Mouse (Mus musculus) kidney, embryonic 15.5 days (tissue): ENCODE measurements around the gene Cmas. TPM values are rescaled to one million over a fixed set of nuclear protein-coding genes. Genes with fewer than 3 reads are reported as not detected.

Experiments
- ATAC-seq: fragments of 200-750 bp; cut with Nextera tagmentation; replicated peaks from 2 replicates; pipeline ENCODE4 v1.8.0; 2017; ENCODE audit warnings: moderate TSS enrichment; ENCODE audit not compliant: low FRiP score
- H3K27ac ChIP-seq: fragments of 300-500 bp; sonication (generic); 2 replicates; pipeline ENCODE4 v1.5.1; 2015; ENCODE audit warnings: mild to moderate bottlenecking, inconsistent platforms
- H3K27me3 ChIP-seq: fragments of 300-500 bp; sonication (generic); 2 replicates; pipeline ENCODE4 v1.6.1; 2015; ENCODE audit warnings: inconsistent platforms
- H3K36me3 ChIP-seq: fragments of 300-500 bp; sonication (generic); 2 replicates; pipeline ENCODE4 v1.6.1; 2015; ENCODE audit warnings: inconsistent platforms
- H3K4me1 ChIP-seq: fragments of 300-500 bp; sonication (generic); 2 replicates; pipeline ENCODE4 v1.6.1; 2015; ENCODE audit warnings: inconsistent platforms
- H3K4me2 ChIP-seq: fragments of 300-500 bp; sonication (generic); 2 replicates; pipeline ENCODE4 v1.6.1; 2015; ENCODE audit warnings: moderate library complexity, mild to moderate bottlenecking, inconsistent platforms
- H3K4me3 ChIP-seq: fragments of 300-500 bp; sonication (generic); replicated peaks from 2 replicates; pipeline ENCODE4 v1.5.1; 2015; ENCODE audit warnings: mild to moderate bottlenecking, inconsistent platforms
- H3K9ac ChIP-seq: fragments of 300-500 bp; sonication (generic); 2 replicates; pipeline ENCODE4 v1.6.1; 2015; ENCODE audit warnings: mild to moderate bottlenecking, inconsistent platforms
- H3K9me3 ChIP-seq: fragments of 300-500 bp; sonication (generic); replicated peaks from 2 replicates; pipeline ENCODE4 v1.6.1; 2016; ENCODE audit warnings: inconsistent platforms
- WGBS: fragments of 180-500 bp; shearing (Covaris S2); methylation state at CpG from one replicate; pipeline ENCODE4 v1.1.7; 2015; ENCODE audit warnings: mixed read lengths; 5-methylcytosine and 5-hydroxymethylcytosine counted together
- polyA plus RNA-seq: library from polyadenylated mRNA; unstranded; fragments of >200 nt; fragmentation: Nextera tagmentation; extraction: Ambion mirVana; gene quantifications from 2 replicates; pipeline ENCODE4 v1.2.1, GENCODE M21; 2015

Gene Cmas
- polyA plus RNA-seq, 1 experiment from 2014 or later = 77.2 TPM

GRCm38 (mm10) chr6:142779812-142780573, 23.5 kb downstream of the Cmas start:
- peaks cover 5% of the 10 kb centered on the region; the same call in 1 of the 2 replicates for H3K4me1 ChIP-seq
- peaks cover 13% of the 10 kb centered on the region for H3K36me3 ChIP-seq
- H3K27me3 ChIP-seq = no peaks in the 10 kb centered on the region
- 67% methylated on average over 14 of the region's 14 CpGs for WGBS
- H3K4me3 ChIP-seq = no peak overlapping the region
- peak; percentile 34; the same call in 1 of the 2 replicates for ATAC-seq
- no peak overlapping the region for H3K9ac ChIP-seq
- no peaks in the 10 kb centered on the region for H3K9me3 ChIP-seq
- H3K27ac ChIP-seq = no peak overlapping the region
- no peak overlapping the region for H3K4me2 ChIP-seq

GRCm38 (mm10) chr6:142780574-142781033, 24.1 kb downstream of the Cmas start:
- no peak overlapping the region for H3K4me2 ChIP-seq
- no peak overlapping the region for H3K27ac ChIP-seq
- peaks cover 5% of the 10 kb centered on the region; the same call in 1 of the 2 replicates for H3K4me1 ChIP-seq
- ATAC-seq = no peak
- H3K27me3 ChIP-seq = no peaks in the 10 kb centered on the region
- no peaks in the 10 kb centered on the region for H3K9me3 ChIP-seq
- H3K36me3 ChIP-seq = peaks cover 7% of the 10 kb centered on the region; the same call in 1 of the 2 replicates
- no peak overlapping the region for H3K4me3 ChIP-seq
- WGBS = 80% methylated on average over 4 of the region's 4 CpGs
- no peak overlapping the region for H3K9ac ChIP-seq

GRCm38 (mm10) chr6:142781286-142781685, 24.8 kb downstream of the Cmas start:
- H3K4me1 ChIP-seq = peaks cover 5% of the 10 kb centered on the region; the same call in 1 of the 2 replicates
- H3K9me3 ChIP-seq = no peaks in the 10 kb centered on the region
- ATAC-seq = no peak
- no peak overlapping the region for H3K4me2 ChIP-seq
- H3K4me3 ChIP-seq = no peak overlapping the region
- H3K36me3 ChIP-seq = 0 out of 2 replicates have a peak, but pooled peaks cover under 1% of the 10 kb centered on the region
- no peak overlapping the region for H3K27ac ChIP-seq
- no peak overlapping the region for H3K9ac ChIP-seq
- H3K27me3 ChIP-seq = no peaks in the 10 kb centered on the region
- 59% methylated on average over 7 of the region's 7 CpGs for WGBS

- Histone ChIP-seq H3K4me1 (no peaks in the 10 kb centered on the region), H3K4me2 (no peak overlapping the region), H3K27me3 (no peaks in the 10 kb centered on the region), H3K4me3 (no peak overlapping the region), H3K9ac (no peak overlapping the region), H3K9me3 (no peaks in the 10 kb centered on the region), H3K27ac (no peak overlapping the region), H3K36me3 (no peaks in the 10 kb centered on the region)
- ATAC-seq = no peak
- WGBS = 39% methylated on average over 4 of the region's 4 CpGs
Measured at GRCm38 (mm10) chr6:142785343-142785742, 28.9 kb downstream of the Cmas start.

GRCm38 (mm10) chr6:142786106-142786505, 29.6 kb downstream of the Cmas start:
- ATAC-seq = no peak

GRCm38 (mm10) chr6:142788042-142788987, 31.8 kb downstream of the Cmas start:
- Histone ChIP-seq H3K36me3 (no peaks in the 10 kb centered on the region), H3K4me3 (0 out of 2 replicates have a peak overlapping the region, but pooled peaks have one; percentile 23), H3K9ac (no peak overlapping the region), H3K27ac (no peak overlapping the region), H3K4me1 (0 out of 2 replicates have a peak, but pooled peaks cover 5% of the 10 kb centered on the region), H3K4me2 (peak overlapping the region; percentile 38), H3K9me3 (no peaks in the 10 kb centered on the region), H3K27me3 (0 out of 2 replicates have a peak, but pooled peaks cover 2% of the 10 kb centered on the region)
- ATAC-seq = peak; percentile 50; the same call in 1 of the 2 replicates
- WGBS = 48% methylated on average over 18 of the region's 18 CpGs

More at GRCm38 (mm10) chr6:142786106-142786505, 29.6 kb downstream of the Cmas start:
- H3K27me3 ChIP-seq = no peaks in the 10 kb centered on the region
- 91% methylated on average over 21 of the region's 21 CpGs for WGBS
- H3K9ac ChIP-seq = no peak overlapping the region
- H3K27ac ChIP-seq = no peak overlapping the region
- no peaks in the 10 kb centered on the region for H3K36me3 ChIP-seq
- no peak overlapping the region for H3K4me2 ChIP-seq
- no peak overlapping the region for H3K4me3 ChIP-seq
- H3K4me1 ChIP-seq = no peaks in the 10 kb centered on the region
- no peaks in the 10 kb centered on the region for H3K9me3 ChIP-seq

- Histone ChIP-seq H3K36me3 (no peaks in the 10 kb centered on the region), H3K27ac (no peak overlapping the region), H3K27me3 (0 out of 2 replicates have a peak, but pooled peaks cover 3% of the 10 kb centered on the region), H3K4me3 (no peak overlapping the region), H3K9me3 (no peaks in the 10 kb centered on the region), H3K4me1 (0 out of 2 replicates have a peak, but pooled peaks cover 5% of the 10 kb centered on the region), H3K9ac (no peak overlapping the region), H3K4me2 (no peak overlapping the region)
- 93% methylated on average over 10 of the region's 10 CpGs for WGBS
- ATAC-seq = no peak
Measured at GRCm38 (mm10) chr6:142789736-142790135, 33.2 kb downstream of the Cmas start.

- H3K4me3 ChIP-seq = no peak overlapping the region
- 53% methylated on average over 13 of the region's 13 CpGs for WGBS
- ATAC-seq = no peak
- no peak overlapping the region for H3K4me2 ChIP-seq
- 0 out of 2 replicates have a peak, but pooled peaks cover 5% of the 10 kb centered on the region for H3K4me1 ChIP-seq
- H3K36me3 ChIP-seq = no peaks in the 10 kb centered on the region
- no peaks in the 10 kb centered on the region for H3K9me3 ChIP-seq
- 0 out of 2 replicates have a peak, but pooled peaks cover 5% of the 10 kb centered on the region for H3K27me3 ChIP-seq
- no peak overlapping the region for H3K9ac ChIP-seq
- no peak overlapping the region for H3K27ac ChIP-seq
Measured at GRCm38 (mm10) chr6:142792241-142792968, 35.9 kb downstream of the Cmas start.

GRCm38 (mm10) chr6:142793468-142793867, 37.0 kb downstream of the Cmas start:
- Histone ChIP-seq H3K4me1 (0 out of 2 replicates have a peak, but pooled peaks cover 5% of the 10 kb centered on the region), H3K27me3 (0 out of 2 replicates have a peak, but pooled peaks cover 5% of the 10 kb centered on the region), H3K9me3 (no peaks in the 10 kb centered on the region), H3K27ac (no peak overlapping the region), H3K4me3 (no peak overlapping the region), H3K4me2 (no peak overlapping the region), H3K9ac (no peak overlapping the region), H3K36me3 (no peaks in the 10 kb centered on the region)
- WGBS = 41% methylated on average over 7 of the region's 7 CpGs
- no peak for ATAC-seq

GRCm38 (mm10) chr6:142795087-142795486, 38.6 kb downstream of the Cmas start:
- no peak for ATAC-seq
- Histone ChIP-seq H3K4me1 (0 out of 2 replicates have a peak, but pooled peaks cover 5% of the 10 kb centered on the region), H3K27ac (no peak overlapping the region), H3K4me3 (no peak overlapping the region), H3K27me3 (0 out of 2 replicates have a peak, but pooled peaks cover 5% of the 10 kb centered on the region), H3K36me3 (no peaks in the 10 kb centered on the region), H3K4me2 (no peak overlapping the region), H3K9me3 (no peaks in the 10 kb centered on the region), H3K9ac (no peak overlapping the region)
- 90% methylated on average over 9 of the region's 9 CpGs for WGBS
